Mouse (Mus musculus) spleen, adult 2 months (tissue): ENCODE results near the gene Itpa.

Experiments
- CTCF ChIP-seq: fragments of 200-500 bp; IDR thresholded peaks from 2 replicates; pipeline ENCODE4 v1.5.1; 2011; ENCODE audit warnings: mild to moderate bottlenecking, inconsistent platforms; ENCODE audit not compliant: insufficient read depth, insufficient read length, insufficient replicate concordance; ENCODE audit errors: extremely low read depth
- POLR2A ChIP-seq: fragments of 200-500 bp; IDR thresholded peaks from 2 replicates; pipeline ENCODE4 v1.6.1; 2011; ENCODE audit warnings: low read depth, low read length, inconsistent platforms

DNA sequence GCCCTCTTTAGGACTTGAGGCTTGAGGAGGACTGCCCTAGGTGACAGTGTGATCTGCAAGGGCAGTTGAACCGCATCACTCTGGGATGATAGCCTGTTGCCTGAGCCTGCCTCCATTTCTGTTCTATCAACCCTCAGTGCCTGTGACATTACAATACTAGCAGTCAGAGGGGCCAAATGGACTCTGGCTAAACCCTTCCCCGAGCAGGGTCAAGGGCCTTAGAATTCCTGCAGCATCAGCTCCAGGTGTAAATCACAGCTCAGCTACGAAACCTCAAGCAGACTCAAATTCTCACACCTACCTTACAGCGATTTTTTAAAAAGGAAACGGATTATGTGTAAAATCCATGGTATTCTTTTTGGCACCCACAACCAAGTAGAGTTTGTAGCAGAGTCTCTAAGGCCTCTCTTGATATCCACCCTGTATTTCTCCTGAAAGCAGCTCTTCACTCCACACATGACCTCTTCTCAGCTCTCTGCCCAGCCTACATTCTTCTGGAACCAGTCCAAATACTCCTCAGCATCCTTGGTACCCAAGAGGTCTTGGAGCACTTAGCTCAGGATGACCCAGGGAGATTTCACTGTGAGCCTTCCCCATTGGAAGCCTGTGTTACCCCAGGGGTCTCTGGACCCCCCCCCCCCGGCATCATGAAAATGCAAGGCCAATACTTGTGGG, 25.9 kb upstream of the Itpa start:
- TF ChIP-seq POLR2A, result no peak
- no peak for TF ChIP-seq CTCF
